In the genomic region with DNA sequence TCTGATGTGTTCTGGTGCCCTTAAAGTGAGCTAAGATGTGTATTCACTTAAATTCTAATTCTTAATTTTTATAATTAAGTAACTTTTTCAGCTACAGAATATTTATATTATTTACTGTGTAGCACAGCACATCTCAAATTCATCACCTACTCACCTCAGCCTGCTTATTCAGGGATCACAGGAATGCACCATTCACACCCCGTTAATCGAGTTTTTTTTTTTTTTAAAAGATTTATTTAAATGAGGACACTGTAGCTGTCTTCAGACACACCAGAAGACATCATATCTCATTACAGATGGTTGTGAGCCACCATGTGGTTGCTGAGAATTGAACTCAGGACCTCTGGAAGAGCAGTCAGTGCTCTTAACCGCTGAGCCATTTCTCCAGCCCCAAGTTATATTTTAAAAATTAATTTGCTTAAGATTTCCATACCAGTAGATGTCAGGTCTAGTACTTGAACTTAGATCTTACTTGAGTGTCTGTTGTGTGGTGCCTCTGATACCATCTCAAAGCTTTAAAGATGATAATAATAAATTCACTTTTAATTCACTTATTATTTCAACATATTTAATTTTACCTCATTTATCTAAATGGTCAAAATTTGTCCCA, we compare ENCODE assay signal across 9 mouse cellular contexts. TPM values are rescaled to one million over a fixed set of nuclear protein-coding genes. Genes with fewer than 3 reads are reported as not detected.
DNase-seq lines count a peak whose midpoint lies in the region; ATAC-seq and TF ChIP-seq lines count a peak whose summit lies in the region.
"Had no signal": no experiment of that assay in that cellular context is flagged by ENCODE, and none has a peak within 500 bp of the region (broad histone marks: within the 10 kb centered on the region; RNA-seq: fewer than 3 reads in every experiment).

No protein-coding gene starts in this region.

- no peak for DNase-seq in kidney, adult 2 months
- no peak for DNase-seq in embryonic facial prominence, embryonic 14.5 days (ENCODE audit: low spot score)
- DNase-seq in limb, embryonic 10.5 days (ENCODE audit: low spot score), result no peak
- no peak for DNase-seq in spleen, postnatal 4 days (ENCODE audit: low spot score in 2 of 2)
- DNase-seq: thymus, postnatal 4 days had no signal

- H3K27ac ChIP-seq in kidney, embryonic 15.5 days, result no peak overlapping the region
- H3K27ac ChIP-seq in kidney, adult 2 months (ENCODE audit: insufficient read depth, low read depth, low read length), result no peak overlapping the region
- no peak overlapping the region for H3K27ac ChIP-seq in embryonic facial prominence, embryonic 14.5 days (replicated peaks; ENCODE audit: low read depth, low read length)
- H3K27ac ChIP-seq in limb, embryonic 10.5 days, result no peak overlapping the region

- peak overlapping the region; percentile 71 for H3K4me2 ChIP-seq in kidney, embryonic 15.5 days
- peak overlapping the region; percentile 63 for H3K4me2 ChIP-seq in embryonic facial prominence, embryonic 14.5 days (ENCODE audit: low read depth, low read length)
- peak overlapping the region; percentile 88 for H3K4me2 ChIP-seq in myocyte (ENCODE audit: low read depth)

- H3K36me3 ChIP-seq in kidney, embryonic 15.5 days, result peaks cover 17% of the 10 kb centered on the region
- no peaks in the 10 kb centered on the region for H3K36me3 ChIP-seq in kidney, adult 2 months (ENCODE audit: control insufficient read depth, insufficient read depth, low read length)
- peaks cover 8% of the 10 kb centered on the region for H3K36me3 ChIP-seq in embryonic facial prominence, embryonic 14.5 days (ENCODE audit: control insufficient read depth, insufficient read depth, low read length)
- peaks cover 32% of the 10 kb centered on the region for H3K36me3 ChIP-seq in limb, embryonic 10.5 days
- no peaks in the 10 kb centered on the region for H3K36me3 ChIP-seq in myocyte (ENCODE audit: control insufficient read depth, insufficient read depth)

- H3K4me1 ChIP-seq in kidney, embryonic 15.5 days, result peaks cover 5% of the 10 kb centered on the region; the same call in 1 of the 2 replicates
- no peaks in the 10 kb centered on the region for H3K4me1 ChIP-seq in kidney, adult 2 months (ENCODE audit: control insufficient read depth, insufficient read depth, low read length)
- 0 out of 2 replicates have a peak, but pooled peaks cover 5% of the 10 kb centered on the region for H3K4me1 ChIP-seq in embryonic facial prominence, embryonic 14.5 days (ENCODE audit: control insufficient read depth, insufficient read depth, low read length)
- peaks cover 10% of the 10 kb centered on the region for H3K4me1 ChIP-seq in limb, embryonic 10.5 days

- peak overlapping the region; percentile 79 for H3K4me3 ChIP-seq in kidney, embryonic 15.5 days (replicated peaks)
- no peak overlapping the region for H3K4me3 ChIP-seq in kidney, adult 2 months (ENCODE audit: insufficient read depth, low read depth, low read length)
- H3K4me3 ChIP-seq in embryonic facial prominence, embryonic 14.5 days (ENCODE audit: low read depth, low read length), result peak overlapping the region; percentile 83
- H3K4me3 ChIP-seq in limb, embryonic 10.5 days, result peak overlapping the region; percentile 97
- peak overlapping the region; percentile 67 for H3K4me3 ChIP-seq in myocyte

- ATAC-seq in kidney, embryonic 15.5 days (replicated peaks; ENCODE audit: low FRiP score), result no peak
- no peak for ATAC-seq in embryonic facial prominence, embryonic 14.5 days (ENCODE audit: low read depth)
- no peak for ATAC-seq in cerebellum, adult (ENCODE audit: insufficient number of reproducible peaks, low FRiP score, low TSS enrichment)
- ATAC-seq in activated CD4-positive, CD25-positive, alpha-beta regulatory T cell, adult 4 months, result no peak

- H3K27me3 ChIP-seq in kidney, embryonic 15.5 days, result no peaks in the 10 kb centered on the region
- no peaks in the 10 kb centered on the region for H3K27me3 ChIP-seq in kidney, adult 2 months (replicated peaks; ENCODE audit: control insufficient read depth, insufficient read depth, low read length)
- H3K27me3 ChIP-seq in embryonic facial prominence, embryonic 14.5 days (replicated peaks; ENCODE audit: control insufficient read depth, insufficient read depth, low read length), result no peaks in the 10 kb centered on the region
- no peaks in the 10 kb centered on the region for H3K27me3 ChIP-seq in limb, embryonic 10.5 days (ENCODE audit: low read depth, poor library complexity, severe bottlenecking)
- no peaks in the 10 kb centered on the region for H3K27me3 ChIP-seq in myocyte (ENCODE audit: control insufficient read depth, insufficient read depth, insufficient read length)

- no peak for TF ChIP-seq CTCF in kidney, adult 2 months (conservative IDR thresholded peaks at IDR 0.05; ENCODE audit: insufficient read depth, insufficient read length, low read depth, low read length)

- no peak for TF ChIP-seq POLR2A in kidney, adult 2 months (IDR thresholded peaks at IDR 0.05; ENCODE audit: low read depth, low read length)
- no peak for TF ChIP-seq POLR2A in myocyte (IDR thresholded peaks at IDR 0.05; ENCODE audit: insufficient read length, low read depth)

- H3ac ChIP-seq in myocyte (ENCODE audit: control insufficient read depth, insufficient read length), result no peak overlapping the region

- H3K79me2 ChIP-seq in myocyte (ENCODE audit: control insufficient read depth, insufficient read depth), result peaks cover 32% of the 10 kb centered on the region

- WGBS in kidney, embryonic 15.5 days, result 46% methylated on average over 3 of the region's 3 CpGs
- WGBS in kidney, adult 2 months, result 38% methylated on average over 3 of the region's 3 CpGs
- WGBS in embryonic facial prominence, embryonic 14.5 days, result 69% methylated on average over 3 of the region's 3 CpGs
- 71% methylated on average over 3 of the region's 3 CpGs for WGBS in limb, embryonic 10.5 days

- 0 out of 2 replicates have a peak overlapping the region, but pooled peaks have one; percentile 88 for H3K9ac ChIP-seq in kidney, embryonic 15.5 days
- peak overlapping the region; percentile 95 for H3K9ac ChIP-seq in embryonic facial prominence, embryonic 14.5 days (ENCODE audit: low read depth, low read length)

- H3K9me3 ChIP-seq in kidney, embryonic 15.5 days (replicated peaks), result no peaks in the 10 kb centered on the region
- no peaks in the 10 kb centered on the region for H3K9me3 ChIP-seq in embryonic facial prominence, embryonic 14.5 days (ENCODE audit: control insufficient read depth, low read length)
- no peaks in the 10 kb centered on the region for H3K9me3 ChIP-seq in limb, embryonic 10.5 days (replicated peaks)

TF ChIP-seq in myocyte, 11 proteins besides CTCF, POLR2A, EP300 and RAD21:
- TF ChIP-seq E2F4 (IDR thresholded peaks at IDR 0.05; ENCODE audit: insufficient read depth), result no peak
- TF ChIP-seq USF1 (IDR thresholded peaks at IDR 0.05; ENCODE audit: low read depth), result no peak
- TF ChIP-seq TCF12 (IDR thresholded peaks at IDR 0.05; ENCODE audit: insufficient read depth, poor library complexity, severe bottlenecking), result no peak
- no peak for TF ChIP-seq CEBPB (IDR thresholded peaks at IDR 0.05; ENCODE audit: insufficient read depth, poor library complexity, severe bottlenecking)
- no peak for TF ChIP-seq REST (IDR thresholded peaks at IDR 0.05; ENCODE audit: insufficient read depth, insufficient read length)

RNA-seq across cellular contexts. Expression of gene Atad5, which starts 1.5 kb away (rescaled TPM):
- 10.9 and 11.9 TPM in 2 replicates for polyA plus RNA-seq in kidney, embryonic 15.5 days (2015; fragmentation: Nextera tagmentation; extraction: Ambion mirVana)
- 0.22 and 0.25 TPM in 2 replicates for polyA plus RNA-seq in kidney, adult 2 months (2012; rRNA removed)
- polyA plus RNA-seq in embryonic facial prominence, embryonic 14.5 days (2014; fragmentation: Nextera tagmentation; extraction: Ambion mirVana), result 9.4 and 11.2 TPM in 2 replicates
- polyA plus RNA-seq in limb, embryonic 10.5 days (2016; fragmentation: Nextera tagmentation; extraction: Ambion mirVana), result 17.2 and 19.9 TPM in 2 replicates
- polyA plus RNA-seq in myocyte (2012; fragmentation: generic; extraction: Trizol), result 0.58 TPM
- polyA plus RNA-seq in activated CD4-positive, CD25-positive, alpha-beta regulatory T cell, adult 4 months (2017; shearing (Covaris generic)), result 1 to 10 TPM; 4.1 to 4.3 TPM

RNA-seq across cellular contexts. Expression of gene Crlf3, which starts 9.9 kb away (rescaled TPM):
- 43.3 and 45.3 TPM in 2 replicates for polyA plus RNA-seq in kidney, embryonic 15.5 days (2015; fragmentation: Nextera tagmentation; extraction: Ambion mirVana)
- polyA plus RNA-seq in kidney, adult 2 months (2012; rRNA removed), result 7.5 and 9.2 TPM in 2 replicates
- 39.5 and 40.9 TPM in 2 replicates for polyA plus RNA-seq in embryonic facial prominence, embryonic 14.5 days (2014; fragmentation: Nextera tagmentation; extraction: Ambion mirVana)
- polyA plus RNA-seq in limb, embryonic 10.5 days (2016; fragmentation: Nextera tagmentation; extraction: Ambion mirVana), result 57.9 and 58.2 TPM in 2 replicates
- polyA plus RNA-seq in myocyte (2012; fragmentation: generic; extraction: Trizol), result 12.6 TPM
- polyA plus RNA-seq in activated CD4-positive, CD25-positive, alpha-beta regulatory T cell, adult 4 months (2017; shearing (Covaris generic)), result 100 to 1,000 TPM; 125 to 169 TPM

RNA-seq across cellular contexts. Expression of gene Tefm, which starts 51.3 kb away (rescaled TPM):
- 36.3 and 36.8 TPM in 2 replicates for polyA plus RNA-seq in kidney, embryonic 15.5 days (2015; fragmentation: Nextera tagmentation; extraction: Ambion mirVana)
- polyA plus RNA-seq in kidney, adult 2 months (2012; rRNA removed), result 10.2 and 12.3 TPM in 2 replicates
- polyA plus RNA-seq in embryonic facial prominence, embryonic 14.5 days (2014; fragmentation: Nextera tagmentation; extraction: Ambion mirVana), result 21.6 and 23.9 TPM in 2 replicates
- polyA plus RNA-seq in limb, embryonic 10.5 days (2016; fragmentation: Nextera tagmentation; extraction: Ambion mirVana), result 33.0 and 40.4 TPM in 2 replicates
- polyA plus RNA-seq in myocyte (2012; fragmentation: generic; extraction: Trizol), result 13.0 TPM
- polyA plus RNA-seq in activated CD4-positive, CD25-positive, alpha-beta regulatory T cell, adult 4 months (2017; shearing (Covaris generic)), result 10 to 100 TPM; 25.7 to 28.8 TPM
